In genomic region chr6:36890296-36890695, GRCm38 (mm10) we compare ENCODE assay signal across 8 mouse cellular contexts.
DNase-seq lines count a peak whose midpoint lies in the region; ATAC-seq and TF ChIP-seq lines count a peak whose summit lies in the region.

No protein-coding gene starts in this region.

- no peak overlapping the region for H3K4me2 ChIP-seq in midbrain, embryonic 14.5 days (ENCODE audit: low read length)
- no peak overlapping the region for H3K4me2 ChIP-seq in midbrain, embryonic 13.5 days (replicated peaks)
- H3K4me2 ChIP-seq in heart, postnatal 0 days (ENCODE audit: low read depth, low read length): no peak overlapping the region
- no peak overlapping the region for H3K4me2 ChIP-seq in neural tube, embryonic 15.5 days
- H3K4me2 ChIP-seq in liver, embryonic 11.5 days: no peak overlapping the region

- TF ChIP-seq CTCF in heart, postnatal 0 days (IDR thresholded peaks at IDR 0.05; ENCODE audit: low read depth): no peak

- no peak for TF ChIP-seq EP300 in heart, postnatal 0 days (IDR thresholded peaks at IDR 0.05; ENCODE audit: low read depth)

- no peaks in the 10 kb centered on the region for H3K27me3 ChIP-seq in midbrain, embryonic 14.5 days (ENCODE audit: control insufficient read depth, insufficient read depth, low read length)
- no peaks in the 10 kb centered on the region for H3K27me3 ChIP-seq in midbrain, embryonic 13.5 days
- no peaks in the 10 kb centered on the region for H3K27me3 ChIP-seq in heart, postnatal 0 days (ENCODE audit: control insufficient read depth, insufficient read depth, low read length)
- no peaks in the 10 kb centered on the region for H3K27me3 ChIP-seq in neural tube, embryonic 15.5 days (replicated peaks)
- no peaks in the 10 kb centered on the region for H3K27me3 ChIP-seq in liver, embryonic 11.5 days (replicated peaks; ENCODE audit: control insufficient read depth, insufficient read depth, low read length)

- H3K9ac ChIP-seq in midbrain, embryonic 14.5 days (replicated peaks; ENCODE audit: low read length): no peak overlapping the region
- H3K9ac ChIP-seq in midbrain, embryonic 13.5 days (replicated peaks): no peak overlapping the region
- no peak overlapping the region for H3K9ac ChIP-seq in heart, postnatal 0 days (replicated peaks; ENCODE audit: low read depth, low read length)
- no peak overlapping the region for H3K9ac ChIP-seq in neural tube, embryonic 15.5 days (replicated peaks)
- no peak overlapping the region for H3K9ac ChIP-seq in liver, embryonic 11.5 days (ENCODE audit: low read depth, low read length)

- peak; percentile 51 for DNase-seq in midbrain, embryonic 14.5 days
- no peak for DNase-seq in heart, postnatal 0 days (ENCODE audit: low spot score)
- peak; percentile 57 to 61 for DNase-seq in kidney, postnatal 36 days
- no peak for DNase-seq in c-Kit-positive CD71-positive TER-119-positive erythroid progenitor cells, embryonic 14.5 days (ENCODE audit: low spot score)
- no peak for DNase-seq in liver, embryonic 11.5 days (ENCODE audit: low spot score)

- H3K4me1 ChIP-seq in midbrain, embryonic 14.5 days (ENCODE audit: control insufficient read depth, insufficient read depth, low read length): no peaks in the 10 kb centered on the region
- H3K4me1 ChIP-seq in midbrain, embryonic 13.5 days (replicated peaks): peaks cover 4% of the 10 kb centered on the region; the same call in 1 of the 2 replicates
- H3K4me1 ChIP-seq in heart, postnatal 0 days (ENCODE audit: control insufficient read depth, insufficient read depth): no peaks in the 10 kb centered on the region
- peaks cover 16% of the 10 kb centered on the region for H3K4me1 ChIP-seq in neural tube, embryonic 15.5 days
- no peaks in the 10 kb centered on the region for H3K4me1 ChIP-seq in liver, embryonic 11.5 days (replicated peaks; ENCODE audit: control insufficient read depth, insufficient read depth, low read length)

- ATAC-seq in midbrain, embryonic 14.5 days (ENCODE audit: low FRiP score, low TSS enrichment): no peak
- ATAC-seq in midbrain, embryonic 13.5 days: no peak
- ATAC-seq in heart, postnatal 0 days (ENCODE audit: insufficient read depth, low read depth): no peak
- ATAC-seq in neural tube, embryonic 15.5 days (ENCODE audit: low FRiP score): peak; percentile 35; the same call in 1 of the 2 replicates
- no peak for ATAC-seq in megakaryocyte-erythroid progenitor cell, adult 5-6 weeks (replicated peaks; ENCODE audit: low FRiP score, low TSS enrichment, poor library complexity, severe bottlenecking)
- no peak for ATAC-seq in liver, embryonic 11.5 days (replicated peaks; ENCODE audit: low FRiP score)

- H3K9me3 ChIP-seq in midbrain, embryonic 14.5 days (ENCODE audit: control insufficient read depth, low read length): no peaks in the 10 kb centered on the region
- no peaks in the 10 kb centered on the region for H3K9me3 ChIP-seq in midbrain, embryonic 13.5 days
- no peaks in the 10 kb centered on the region for H3K9me3 ChIP-seq in heart, postnatal 0 days (replicated peaks; ENCODE audit: control insufficient read depth, low read length)
- H3K9me3 ChIP-seq in neural tube, embryonic 15.5 days (replicated peaks): no peaks in the 10 kb centered on the region
- H3K9me3 ChIP-seq in liver, embryonic 11.5 days (ENCODE audit: control insufficient read depth, low read length): no peaks in the 10 kb centered on the region

- H3K27ac ChIP-seq in midbrain, embryonic 14.5 days (replicated peaks; ENCODE audit: low read depth, low read length): 0 out of 2 replicates have a peak overlapping the region, but pooled peaks have one; percentile 32
- H3K27ac ChIP-seq in midbrain, embryonic 13.5 days: no peak overlapping the region; the same call in 1 of the 2 replicates
- 0 out of 2 replicates have a peak overlapping the region, but pooled peaks have one; percentile 2 for H3K27ac ChIP-seq in heart, postnatal 0 days (ENCODE audit: low read depth)
- H3K27ac ChIP-seq in neural tube, embryonic 15.5 days (replicated peaks): no peak overlapping the region
- no peak overlapping the region for H3K27ac ChIP-seq in liver, embryonic 11.5 days (ENCODE audit: low read depth, low read length)

- H3K36me3 ChIP-seq in midbrain, embryonic 14.5 days (ENCODE audit: control insufficient read depth, insufficient read depth, low read length): no peaks in the 10 kb centered on the region
- no peaks in the 10 kb centered on the region for H3K36me3 ChIP-seq in midbrain, embryonic 13.5 days
- H3K36me3 ChIP-seq in heart, postnatal 0 days (replicated peaks; ENCODE audit: control insufficient read depth, insufficient read depth, low read length): no peaks in the 10 kb centered on the region
- no peaks in the 10 kb centered on the region for H3K36me3 ChIP-seq in neural tube, embryonic 15.5 days
- no peaks in the 10 kb centered on the region for H3K36me3 ChIP-seq in liver, embryonic 11.5 days (ENCODE audit: control insufficient read depth, insufficient read depth, low read length)

- no peak overlapping the region for H3K4me3 ChIP-seq in midbrain, embryonic 14.5 days (replicated peaks; ENCODE audit: low read depth, low read length)
- no peak overlapping the region for H3K4me3 ChIP-seq in midbrain, embryonic 13.5 days (replicated peaks)
- no peak overlapping the region for H3K4me3 ChIP-seq in heart, postnatal 0 days (ENCODE audit: low read depth, low read length)
- H3K4me3 ChIP-seq in neural tube, embryonic 15.5 days (replicated peaks): no peak overlapping the region
- H3K4me3 ChIP-seq in liver, embryonic 11.5 days (ENCODE audit: low read depth, low read length): no peak overlapping the region

- 32% methylated on average over 5 of the region's 5 CpGs for WGBS in midbrain, embryonic 14.5 days
- 34% methylated on average over 5 of the region's 5 CpGs for WGBS in midbrain, embryonic 13.5 days
- WGBS in heart, postnatal 0 days: 24% methylated on average over 5 of the region's 5 CpGs
- 6% methylated on average over 5 of the region's 5 CpGs for WGBS in neural tube, embryonic 15.5 days
- 21% methylated on average over 5 of the region's 5 CpGs for WGBS in liver, embryonic 11.5 days

Comparison
In these comparisons a context has a peak if more than half of its experiments do, and no peak if none do; other contexts are left out.
1. H3K27ac ChIP-seq: peak in midbrain, embryonic 14.5 days (single experiment) and heart, postnatal 0 days (single experiment); none in midbrain, embryonic 13.5 days (single experiment), neural tube, embryonic 15.5 days (single experiment) and liver, embryonic 11.5 days (single experiment).
2. DNase-seq: peak in midbrain, embryonic 14.5 days (single experiment) and kidney, postnatal 36 days (2 of 2); none in heart, postnatal 0 days (single experiment), c-Kit-positive CD71-positive TER-119-positive erythroid progenitor cells, embryonic 14.5 days (single experiment) and liver, embryonic 11.5 days (single experiment).